Mouse (Mus musculus) liver, postnatal 0 days (tissue): ENCODE results near the gene Sos1.

Experiments
- CTCF ChIP-seq: sonication (generic); IDR thresholded peaks from 2 replicates; pipeline ENCODE4 v1.5.1; 2016; ENCODE audit warnings: antibody characterized with exemption, low read depth
- EP300 ChIP-seq: IDR thresholded peaks from 2 replicates; pipeline ENCODE4 v1.6.1; 2016; ENCODE audit warnings: antibody characterized with exemption, low read depth, mild to moderate bottlenecking

- no peak for TF ChIP-seq CTCF
- TF ChIP-seq EP300, result no peak
Measured at GRCm38 (mm10) chr17:80431997-80432396, 48.3 kb downstream of the Sos1 start.
